Mouse (Mus musculus): ENCODE measurements at regions not wholly inside any gene's neighbourhood (a gene's known extent, or its start where the extent isn't known, plus 50 kb on each side); places are given as distances from the start of the nearest gene placed in this dataset.

DNA sequence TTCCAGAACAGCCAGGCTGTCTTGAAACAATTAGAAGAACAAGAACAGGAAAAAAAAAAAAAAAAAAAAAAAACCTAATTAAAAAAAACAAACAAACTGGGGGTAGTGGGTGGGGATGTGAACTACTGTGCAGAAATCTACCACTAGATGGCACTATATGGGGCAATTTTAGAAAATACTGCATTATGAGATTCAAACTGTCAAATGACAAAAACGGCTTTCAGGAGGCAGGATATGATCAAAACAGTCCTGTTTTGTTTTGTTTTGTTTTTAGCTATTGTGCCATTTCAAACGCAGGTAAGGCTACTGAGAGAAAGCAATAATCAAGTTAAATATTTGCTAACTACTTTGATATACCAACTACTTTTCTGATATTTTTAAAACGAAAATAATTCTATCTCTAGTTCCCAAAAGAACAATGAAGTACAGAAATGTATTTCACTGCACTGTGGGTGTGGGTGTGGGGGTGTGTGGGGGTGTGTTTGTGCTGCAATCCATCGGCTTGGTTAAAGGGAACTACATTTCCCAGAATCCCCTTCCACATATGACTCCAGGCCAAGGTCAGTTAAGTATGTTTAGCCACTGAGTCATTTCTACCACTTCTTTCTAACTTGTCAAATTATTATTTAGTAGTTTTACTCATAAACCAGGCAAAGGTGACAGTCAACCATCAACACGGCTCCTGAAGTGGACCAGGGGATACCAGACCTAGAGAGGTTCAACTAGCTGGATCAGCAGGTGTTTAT is 207.7 kb upstream of the Mkln1 start:
- H3K27ac ChIP-seq (replicated peaks; ENCODE audit: low read depth, low read length) = no peak overlapping the region
- H3K4me3 ChIP-seq (replicated peaks; ENCODE audit: low read length) = no peak overlapping the region
- no peaks in the 10 kb centered on the region for H3K27me3 ChIP-seq (ENCODE audit: control insufficient read depth, insufficient read depth, low read length)
- no peaks in the 10 kb centered on the region for H3K4me1 ChIP-seq (ENCODE audit: control insufficient read depth, insufficient read depth, low read length)
- peak; percentile 62 for DNase-seq (ENCODE audit: low spot score)
- 47% methylated on average over 5 of the region's 5 CpGs for WGBS
- no peak for ATAC-seq (ENCODE audit: low FRiP score, low read depth)
- no peak overlapping the region for H3K9ac ChIP-seq (ENCODE audit: low read depth, low read length, severe bottlenecking)
- no peak overlapping the region for H3K4me2 ChIP-seq (replicated peaks; ENCODE audit: low read depth, low read length, severe bottlenecking)
- H3K36me3 ChIP-seq (ENCODE audit: control insufficient read depth, insufficient read depth, low read length) = no peaks in the 10 kb centered on the region
- TF ChIP-seq POLR2A (IDR thresholded peaks at IDR 0.05; ENCODE audit: borderline replicate concordance, extremely low read depth, insufficient read depth, insufficient read length) = no peak
- H3K9me3 ChIP-seq (ENCODE audit: control insufficient read depth, low read length) = no peaks in the 10 kb centered on the region

GRCm38 (mm10) chr6:31191577-31191976 is 207.0 kb upstream of the Mkln1 start:
- no peak overlapping the region for H3K4me3 ChIP-seq (replicated peaks; ENCODE audit: low read length)
- H3K4me1 ChIP-seq (ENCODE audit: control insufficient read depth, insufficient read depth, low read length) = no peaks in the 10 kb centered on the region
- no peaks in the 10 kb centered on the region for H3K27me3 ChIP-seq (ENCODE audit: control insufficient read depth, insufficient read depth, low read length)
- ATAC-seq (ENCODE audit: low FRiP score, low read depth) (no peak), DNase-seq (ENCODE audit: low spot score) (no peak)
- H3K9me3 ChIP-seq (ENCODE audit: control insufficient read depth, low read length) = no peaks in the 10 kb centered on the region
- TF ChIP-seq POLR2A (IDR thresholded peaks at IDR 0.05; ENCODE audit: borderline replicate concordance, extremely low read depth, insufficient read depth, insufficient read length) = no peak
- H3K36me3 ChIP-seq (ENCODE audit: control insufficient read depth, insufficient read depth, low read length) = no peaks in the 10 kb centered on the region
- no peak overlapping the region for H3K9ac ChIP-seq (ENCODE audit: low read depth, low read length, severe bottlenecking)
- H3K4me2 ChIP-seq (replicated peaks; ENCODE audit: low read depth, low read length, severe bottlenecking) = no peak overlapping the region
- H3K27ac ChIP-seq (replicated peaks; ENCODE audit: low read depth, low read length) = no peak overlapping the region
- WGBS = 90% methylated on average over 14 of the region's 14 CpGs

DNA sequence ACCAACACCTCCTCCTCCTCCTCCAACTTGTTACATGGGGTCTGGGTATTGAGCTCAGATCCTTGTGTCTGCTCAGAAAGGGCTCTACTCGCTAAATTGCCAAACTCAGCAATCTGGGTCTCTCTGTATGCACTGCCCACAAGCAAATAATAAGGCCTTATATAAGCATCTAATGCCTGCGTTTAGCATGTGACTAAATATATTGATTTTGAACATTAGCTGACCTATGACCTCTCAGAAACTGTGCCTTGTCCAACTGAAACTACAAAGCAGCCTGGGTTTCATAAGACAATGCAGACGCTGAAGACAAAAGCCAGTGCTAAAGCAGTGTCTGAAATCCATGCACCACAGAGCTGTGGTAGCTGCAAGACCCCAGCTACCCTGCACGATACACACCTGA is 206.3 kb upstream of the Mkln1 start:
- no peak for TF ChIP-seq POLR2A (IDR thresholded peaks at IDR 0.05; ENCODE audit: borderline replicate concordance, extremely low read depth, insufficient read depth, insufficient read length)
- ATAC-seq (ENCODE audit: low FRiP score, low read depth) = no peak
- Histone ChIP-seq H3K9me3 (ENCODE audit: control insufficient read depth, low read length) (no peaks in the 10 kb centered on the region), H3K9ac (ENCODE audit: low read depth, low read length, severe bottlenecking) (no peak overlapping the region), H3K4me2 (replicated peaks; ENCODE audit: low read depth, low read length, severe bottlenecking) (no peak overlapping the region), H3K4me3 (replicated peaks; ENCODE audit: low read length) (no peak overlapping the region), H3K27ac (replicated peaks; ENCODE audit: low read depth, low read length) (no peak overlapping the region), H3K36me3 (ENCODE audit: control insufficient read depth, insufficient read depth, low read length) (no peaks in the 10 kb centered on the region), H3K27me3 (ENCODE audit: control insufficient read depth, insufficient read depth, low read length) (no peaks in the 10 kb centered on the region), H3K4me1 (ENCODE audit: control insufficient read depth, insufficient read depth, low read length) (no peaks in the 10 kb centered on the region)
- 94% methylated on average over 4 of the region's 4 CpGs for WGBS
- no peak for DNase-seq (ENCODE audit: low spot score)

GRCm38 (mm10) chr6:31193202-31193601 is 205.3 kb upstream of the Mkln1 start:
- H3K36me3 ChIP-seq (ENCODE audit: control insufficient read depth, insufficient read depth, low read length) = no peaks in the 10 kb centered on the region
- DNase-seq (ENCODE audit: low spot score) (no peak), ATAC-seq (ENCODE audit: low FRiP score, low read depth) (no peak)
- no peaks in the 10 kb centered on the region for H3K27me3 ChIP-seq (ENCODE audit: control insufficient read depth, insufficient read depth, low read length)
- no peak overlapping the region for H3K4me3 ChIP-seq (replicated peaks; ENCODE audit: low read length)
- H3K9me3 ChIP-seq (ENCODE audit: control insufficient read depth, low read length) = no peaks in the 10 kb centered on the region
- no peak overlapping the region for H3K4me2 ChIP-seq (replicated peaks; ENCODE audit: low read depth, low read length, severe bottlenecking)
- 73% methylated on average over 5 of the region's 5 CpGs for WGBS
- no peak for TF ChIP-seq POLR2A (IDR thresholded peaks at IDR 0.05; ENCODE audit: borderline replicate concordance, extremely low read depth, insufficient read depth, insufficient read length)
- H3K27ac ChIP-seq (replicated peaks; ENCODE audit: low read depth, low read length) = no peak overlapping the region
- H3K4me1 ChIP-seq (ENCODE audit: control insufficient read depth, insufficient read depth, low read length) = no peaks in the 10 kb centered on the region
- no peak overlapping the region for H3K9ac ChIP-seq (ENCODE audit: low read depth, low read length, severe bottlenecking)

DNA sequence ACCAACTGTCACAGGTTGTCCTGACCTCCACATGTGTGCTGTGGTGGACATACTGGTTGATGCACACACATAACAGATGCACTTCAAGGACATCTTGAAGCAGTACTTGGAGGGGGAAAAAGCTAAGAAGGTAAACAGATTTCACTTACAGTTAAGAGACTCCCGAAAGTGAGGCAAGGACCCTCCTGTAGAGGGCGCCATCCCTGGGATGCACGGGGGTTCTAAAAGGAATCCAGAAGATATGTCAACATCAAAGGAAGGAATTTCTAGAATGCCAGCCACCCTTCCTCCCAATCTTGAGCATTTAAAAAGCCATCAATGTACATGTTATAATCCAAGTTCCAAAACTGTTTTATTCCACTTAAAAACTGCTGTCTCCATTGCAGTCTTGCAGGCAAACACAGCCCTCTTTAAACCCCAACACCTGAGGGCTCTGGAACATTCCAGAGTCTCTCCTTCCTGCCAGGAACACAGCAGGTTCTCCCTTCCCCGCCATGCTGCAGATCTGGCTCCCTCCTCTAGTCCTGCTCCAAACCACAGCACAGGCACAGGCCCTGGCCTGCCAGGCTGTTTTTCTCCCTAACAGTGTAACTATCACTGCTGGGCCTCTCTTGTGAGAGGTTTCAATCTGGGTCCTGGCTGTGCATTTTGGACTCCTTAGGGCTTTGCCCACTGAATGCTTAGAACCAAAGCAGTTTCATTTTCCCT is 200.8 kb upstream of the Mkln1 start:
- WGBS = 59% methylated on average over 4 of the region's 4 CpGs
- no peak overlapping the region for H3K4me2 ChIP-seq (replicated peaks; ENCODE audit: low read depth, low read length, severe bottlenecking)
- no peak for ATAC-seq (ENCODE audit: low FRiP score, low read depth)
- no peak overlapping the region for H3K27ac ChIP-seq (replicated peaks; ENCODE audit: low read depth, low read length)
- H3K36me3 ChIP-seq (ENCODE audit: control insufficient read depth, insufficient read depth, low read length) = no peaks in the 10 kb centered on the region
- no peaks in the 10 kb centered on the region for H3K27me3 ChIP-seq (ENCODE audit: control insufficient read depth, insufficient read depth, low read length)
- no peak overlapping the region for H3K9ac ChIP-seq (ENCODE audit: low read depth, low read length, severe bottlenecking)
- H3K4me3 ChIP-seq (replicated peaks; ENCODE audit: low read length) = no peak overlapping the region
- no peak for DNase-seq (ENCODE audit: low spot score)
- H3K9me3 ChIP-seq (ENCODE audit: control insufficient read depth, low read length) = no peaks in the 10 kb centered on the region
- H3K4me1 ChIP-seq (ENCODE audit: control insufficient read depth, insufficient read depth, low read length) = no peaks in the 10 kb centered on the region
- TF ChIP-seq POLR2A (IDR thresholded peaks at IDR 0.05; ENCODE audit: borderline replicate concordance, extremely low read depth, insufficient read depth, insufficient read length) = no peak

Data from limb, embryonic 14.5 days (tissue).